Mouse (Mus musculus) limb, embryonic 14.5 days (tissue): ENCODE measurements around the gene Tchp. TPM values are rescaled to one million over a fixed set of nuclear protein-coding genes. Genes with fewer than 3 reads are reported as not detected.

Experiments used
- ATAC-seq: fragments of 200-750 bp; cut with Nextera tagmentation; 2 replicates; pipeline ENCODE4 v1.8.0; 2017; ENCODE audit warnings: low read depth, moderate number of reproducible peaks, moderate TSS enrichment; ENCODE audit not compliant: low FRiP score
- DNase-seq: peaks from one replicate; pipeline ENCODE4 v3.0.0-alpha.2; 2015; ENCODE audit warnings: low spot score
- H3K27ac ChIP-seq: fragments of 300-500 bp; sonication (generic); replicated peaks from 2 replicates; pipeline ENCODE4 v1.5.1; 2014; ENCODE audit warnings: low read depth, mild to moderate bottlenecking, low read length, moderate library complexity, mixed read lengths
- H3K27me3 ChIP-seq: fragments of 300-500 bp; sonication (generic); 2 replicates; pipeline ENCODE4 v1.6.1; 2014; ENCODE audit warnings: low read length, mixed read lengths; ENCODE audit not compliant: control insufficient read depth, insufficient read depth
- H3K36me3 ChIP-seq: fragments of 300-500 bp; sonication (generic); 2 replicates; pipeline ENCODE4 v1.6.1; 2014; ENCODE audit warnings: mild to moderate bottlenecking, low read length, moderate library complexity, mixed read lengths; ENCODE audit not compliant: control insufficient read depth, insufficient read depth
- H3K4me1 ChIP-seq: fragments of 300-500 bp; sonication (generic); 2 replicates; pipeline ENCODE4 v1.6.1; 2014; ENCODE audit warnings: antibody characterized with exemption, low read length, mixed read lengths; ENCODE audit not compliant: control insufficient read depth, insufficient read depth
- H3K4me2 ChIP-seq: fragments of 300-500 bp; sonication (generic); replicated peaks from 2 replicates; pipeline ENCODE4 v1.6.1; 2014; ENCODE audit warnings: low read depth, mild to moderate bottlenecking, low read length, moderate library complexity; ENCODE audit not compliant: severe bottlenecking
- H3K4me3 ChIP-seq: fragments of 300-500 bp; sonication (generic); replicated peaks from 2 replicates; pipeline ENCODE4 v1.5.1; 2014; ENCODE audit warnings: low read length
- H3K9ac ChIP-seq: fragments of 300-500 bp; sonication (generic); 2 replicates; pipeline ENCODE4 v1.6.1; 2014; ENCODE audit warnings: mild to moderate bottlenecking, low read depth, low read length, moderate library complexity; ENCODE audit not compliant: severe bottlenecking
- H3K9me3 ChIP-seq: fragments of 300-500 bp; sonication (generic); 2 replicates; pipeline ENCODE4 v1.6.1; 2016; ENCODE audit warnings: low read length; ENCODE audit not compliant: control insufficient read depth
- POLR2A ChIP-seq: fragments of 200-500 bp; IDR thresholded peaks from 2 replicates; pipeline ENCODE4 v1.8.0; 2012; ENCODE audit warnings: inconsistent platforms, mild to moderate bottlenecking, moderate library complexity, borderline replicate concordance; ENCODE audit not compliant: insufficient read depth, insufficient read length; ENCODE audit errors: extremely low read depth
- WGBS: fragments of 180-500 bp; shearing (Covaris S2); extraction: QIAGEN DNeasy Blood & Tissue Kit; methylation state at CpG from one replicate; pipeline ENCODE4 v1.1.7; 2014; 5-methylcytosine and 5-hydroxymethylcytosine counted together
- polyA plus RNA-seq, 2 experiments: library from polyadenylated mRNA; depleted of rRNA in 1 of 2; stranded (reverse) in 1 of 2; unstranded in 1 of 2; fragments of >200 nt; fragmentation: Nextera tagmentation in 1 of 2; extraction: Ambion mirVana in 1 of 2; gene quantifications; 2 replicates each; pipeline versions ENCODE4 v1.2.1 to v1.2.3; 2012 to 2014

The Tchp gene
- polyA plus RNA-seq, 2 experiments: 10.7 to 33.6 TPM

GRCm38 (mm10) chr5:114709357-114709756, 1.8 kb downstream of the Tchp start:
- H3K4me1 ChIP-seq: peaks cover 6% of the 10 kb centered on the region
- ATAC-seq (no peak), DNase-seq (no peak)
- no peak overlapping the region for H3K4me3 ChIP-seq
- H3K36me3 ChIP-seq: peaks cover 46% of the 10 kb centered on the region
- H3K9me3 ChIP-seq: no peaks in the 10 kb centered on the region
- no peak overlapping the region for H3K27ac ChIP-seq
- no peak overlapping the region for H3K9ac ChIP-seq
- H3K4me2 ChIP-seq: no peak overlapping the region
- no peak for TF ChIP-seq POLR2A
- H3K27me3 ChIP-seq: no peaks in the 10 kb centered on the region
- WGBS: 95% methylated on average over 21 of the region's 21 CpGs

- Histone ChIP-seq H3K4me3 (no peak overlapping the region), H3K9ac (no peak overlapping the region), H3K9me3 (no peaks in the 10 kb centered on the region), H3K4me1 (no peaks in the 10 kb centered on the region), H3K36me3 (peaks cover 93% of the 10 kb centered on the region), H3K27me3 (no peaks in the 10 kb centered on the region), H3K4me2 (no peak overlapping the region), H3K27ac (no peak overlapping the region)
- WGBS: 93% methylated on average over 16 of the region's 18 CpGs
- ATAC-seq: no peak
- TF ChIP-seq POLR2A: no peak
- no peak for DNase-seq
Measured at GRCm38 (mm10) chr5:114714551-114714950, 7.0 kb downstream of the Tchp start.

- H3K4me3 ChIP-seq: no peak overlapping the region
- no peak overlapping the region for H3K4me2 ChIP-seq
- 85% methylated on average over 12 of the region's 12 CpGs for WGBS
- no peaks in the 10 kb centered on the region for H3K27me3 ChIP-seq
- no peaks in the 10 kb centered on the region for H3K4me1 ChIP-seq
- no peaks in the 10 kb centered on the region for H3K9me3 ChIP-seq
- H3K27ac ChIP-seq: no peak overlapping the region
- H3K9ac ChIP-seq: no peak overlapping the region
- ATAC-seq (no peak), DNase-seq (no peak)
- no peak for TF ChIP-seq POLR2A
- H3K36me3 ChIP-seq: peaks cover 94% of the 10 kb centered on the region
Measured at GRCm38 (mm10) chr5:114717292-114717691, 9.7 kb downstream of the Tchp start.

GRCm38 (mm10) chr5:114717937-114718336, 10.4 kb downstream of the Tchp start:
- Histone ChIP-seq H3K4me2 (no peak overlapping the region), H3K4me1 (no peaks in the 10 kb centered on the region), H3K9me3 (no peaks in the 10 kb centered on the region), H3K4me3 (no peak overlapping the region), H3K36me3 (peaks cover 89% of the 10 kb centered on the region), H3K27me3 (no peaks in the 10 kb centered on the region), H3K27ac (no peak overlapping the region), H3K9ac (no peak overlapping the region)
- ATAC-seq (no peak), DNase-seq (no peak)
- WGBS: 95% methylated on average over 8 of the region's 8 CpGs
- TF ChIP-seq POLR2A: no peak

GRCm38 (mm10) chr5:114718483-114718882, 10.9 kb downstream of the Tchp start:
- WGBS: 92% methylated on average over 13 of the region's 13 CpGs
- ATAC-seq: no peak
- peaks cover 85% of the 10 kb centered on the region for H3K36me3 ChIP-seq

More at GRCm38 (mm10) chr5:114718483-114718882, 10.9 kb downstream of the Tchp start:
- H3K4me2 ChIP-seq: no peak overlapping the region
- H3K9me3 ChIP-seq: no peaks in the 10 kb centered on the region
- no peak overlapping the region for H3K27ac ChIP-seq
- no peaks in the 10 kb centered on the region for H3K4me1 ChIP-seq
- H3K9ac ChIP-seq: no peak overlapping the region
- no peak for DNase-seq
- TF ChIP-seq POLR2A: no peak
- no peaks in the 10 kb centered on the region for H3K27me3 ChIP-seq
- H3K4me3 ChIP-seq: no peak overlapping the region
